Mouse (Mus musculus) skeletal muscle tissue, adult 2 months (tissue): ENCODE data around the gene Gpc6.

ENCODE experiments used
- DNase-seq: peaks from one replicate; pipeline ENCODE4 v3.0.0-alpha.2; 2012; ENCODE audit warnings: low read depth, low spot score

Gene Gpc6

GRCm38 (mm10) chr14:116924876-116925601, at the start of gene Gpc6:
Gene Gpc6, plus strand, starts transcription at chr14:116925315.
- DNase-seq, result peak; percentile 50

GRCm38 (mm10) chr14:116882480-116883044, 42.6 kb upstream of the Gpc6 start:
- DNase-seq, result no peak

- no peak for DNase-seq
These were observed 30.8 kb upstream of the Gpc6 start for GRCm38 (mm10) chr14:116894316-116894715.

- DNase-seq, result no peak
These were observed 27.1 kb upstream of the Gpc6 start for GRCm38 (mm10) chr14:116897971-116898370.

GRCm38 (mm10) chr14:116911768-116912167, 13.3 kb upstream of the Gpc6 start:
- DNase-seq, result no peak

GRCm38 (mm10) chr14:116916874-116917273, 8.2 kb upstream of the Gpc6 start:
- no peak for DNase-seq

- DNase-seq, result no peak
These were observed 849 bp upstream of the Gpc6 start for GRCm38 (mm10) chr14:116924266-116924665.

- DNase-seq, result peak; percentile 7
These were observed 732 bp downstream of the Gpc6 start for GRCm38 (mm10) chr14:116925691-116926403.

- DNase-seq, result peak; percentile 35
These were observed 1.5 kb downstream of the Gpc6 start for GRCm38 (mm10) chr14:116926404-116927171.

GRCm38 (mm10) chr14:116927341-116928315, 2.5 kb downstream of the Gpc6 start:
- DNase-seq, result no peak

- DNase-seq, result no peak
These were observed 3.3 kb downstream of the Gpc6 start for GRCm38 (mm10) chr14:116928395-116928794.

- peak; percentile 9 for DNase-seq
These were observed 3.8 kb downstream of the Gpc6 start for GRCm38 (mm10) chr14:116928796-116929529.

GRCm38 (mm10) chr14:116933825-116934224, 8.7 kb downstream of the Gpc6 start:
- peak; percentile 18 for DNase-seq

GRCm38 (mm10) chr14:116937910-116938560, 12.9 kb downstream of the Gpc6 start:
- no peak for DNase-seq

GRCm38 (mm10) chr14:116938735-116939134, 13.6 kb downstream of the Gpc6 start:
- no peak for DNase-seq

- no peak for DNase-seq
These were observed 14.4 kb downstream of the Gpc6 start for GRCm38 (mm10) chr14:116939561-116939960.

- no peak for DNase-seq
These were observed 16.7 kb downstream of the Gpc6 start for GRCm38 (mm10) chr14:116941772-116942171.

GRCm38 (mm10) chr14:116943751-116944150, 18.6 kb downstream of the Gpc6 start:
- peak; percentile 4 for DNase-seq

- no peak for DNase-seq
These were observed 20.9 kb downstream of the Gpc6 start for GRCm38 (mm10) chr14:116945975-116946374.
